Mouse (Mus musculus) neural tube, embryonic 11.5 days (tissue): ENCODE measurements at regions not wholly inside any gene's neighbourhood (a gene's known extent, or its start where the extent isn't known, plus 50 kb on each side); places are given as distances from the start of the nearest gene placed in this dataset.
A peak's percentile ranks its signal among the peaks of the same experiment; 100 is the strongest.

Experiments
- ATAC-seq: fragments of 200-750 bp; cut with Nextera tagmentation; 2 replicates; pipeline ENCODE4 v1.8.0; 2017; ENCODE audit warnings: moderate number of reproducible peaks, mild to moderate bottlenecking, moderate TSS enrichment, moderate library complexity; ENCODE audit not compliant: insufficient read depth, low FRiP score, low TSS enrichment
- DNase-seq: peaks from one replicate; pipeline ENCODE4 v3.0.0-alpha.2; 2015; ENCODE audit warnings: low spot score
- H3K27ac ChIP-seq: fragments of 300-500 bp; sonication (generic); 2 replicates; pipeline ENCODE4 v1.5.1; 2014; ENCODE audit warnings: low read depth, mild to moderate bottlenecking, low read length
- H3K27me3 ChIP-seq: fragments of 300-500 bp; sonication (generic); 2 replicates; pipeline ENCODE4 v1.6.1; 2014; ENCODE audit warnings: mild to moderate bottlenecking, low read length, mixed read lengths; ENCODE audit not compliant: control insufficient read depth, insufficient read depth
- H3K36me3 ChIP-seq: fragments of 300-500 bp; sonication (generic); 2 replicates; pipeline ENCODE4 v1.6.1; 2014; ENCODE audit warnings: mild to moderate bottlenecking, low read length, moderate library complexity, mixed read lengths; ENCODE audit not compliant: control insufficient read depth, insufficient read depth
- H3K4me1 ChIP-seq: fragments of 300-500 bp; sonication (generic); 2 replicates; pipeline ENCODE4 v1.6.1; 2014; ENCODE audit warnings: low read length, mixed read lengths; ENCODE audit not compliant: control insufficient read depth, insufficient read depth
- H3K4me2 ChIP-seq: fragments of 300-500 bp; sonication (generic); 2 replicates; pipeline ENCODE4 v1.6.1; 2014; ENCODE audit warnings: low read depth, mild to moderate bottlenecking, moderate library complexity
- H3K4me3 ChIP-seq: fragments of 300-500 bp; sonication (generic); 2 replicates; pipeline ENCODE4 v1.5.1; 2014; ENCODE audit warnings: low read depth, low read length
- H3K9ac ChIP-seq: fragments of 300-500 bp; sonication (generic); 2 replicates; pipeline ENCODE4 v1.6.1; 2014; ENCODE audit warnings: mild to moderate bottlenecking, low read length
- H3K9me3 ChIP-seq: fragments of 300-500 bp; sonication (generic); 2 replicates; pipeline ENCODE4 v1.6.1; 2016; ENCODE audit warnings: low read length; ENCODE audit not compliant: control insufficient read depth
- WGBS: fragments of 180-500 bp; shearing (Covaris S2); extraction: QIAGEN DNeasy Blood & Tissue Kit; methylation state at CpG from one replicate; pipeline ENCODE4 v1.1.7; 2014; 5-methylcytosine and 5-hydroxymethylcytosine counted together

DNA sequence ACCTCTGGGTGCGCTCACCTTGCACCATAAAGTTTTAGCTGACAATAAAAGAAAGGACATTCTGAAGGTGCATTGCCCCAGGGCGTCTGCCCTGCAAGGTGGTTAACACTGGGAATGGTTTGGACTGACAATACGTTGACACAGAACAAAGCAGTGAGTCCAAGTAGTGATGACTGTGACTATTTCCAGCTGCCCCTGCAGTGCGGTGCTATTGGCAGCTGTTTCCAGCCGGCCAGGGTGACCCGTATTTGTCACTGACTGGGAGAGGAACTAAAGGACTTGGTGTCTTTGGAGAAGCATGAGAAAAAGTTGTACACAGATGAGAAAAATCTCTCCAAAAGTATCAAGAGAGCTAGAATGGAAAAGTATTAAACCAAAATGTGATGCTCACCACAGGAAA, 52.0 kb upstream of the Vtcn1 start:
- ATAC-seq (no peak), DNase-seq (no peak)
- 56% methylated on average over 6 of the region's 6 CpGs for WGBS

DNA sequence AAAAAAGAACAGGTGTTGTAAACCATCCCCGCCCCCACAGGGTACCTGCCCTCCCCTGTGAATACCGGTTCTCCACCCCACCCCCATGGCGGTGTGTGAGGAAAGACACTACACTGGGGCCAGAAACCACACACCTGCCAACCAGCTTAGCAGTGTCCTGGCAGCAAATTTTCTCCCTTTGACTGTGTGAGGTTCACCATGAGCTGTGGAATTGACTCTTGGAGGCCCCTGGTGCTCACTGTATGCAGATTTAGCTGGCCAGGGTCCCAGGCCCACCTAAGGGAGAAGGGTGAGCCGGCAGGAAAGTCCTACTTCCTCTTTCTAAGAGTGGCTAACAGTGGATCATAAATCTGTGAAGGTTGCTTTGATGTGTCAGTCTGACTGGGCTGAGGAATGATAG, 53.9 kb upstream of the Vtcn1 start:
- no peaks in the 10 kb centered on the region for H3K36me3 ChIP-seq
- 70% methylated on average over 4 of the region's 4 CpGs for WGBS
- no peak overlapping the region for H3K4me2 ChIP-seq
- no peak overlapping the region for H3K27ac ChIP-seq
- H3K27me3 ChIP-seq: no peaks in the 10 kb centered on the region
- H3K9ac ChIP-seq: no peak overlapping the region
- H3K4me1 ChIP-seq: 0 out of 2 replicates have a peak, but pooled peaks cover 3% of the 10 kb centered on the region
- no peak overlapping the region for H3K4me3 ChIP-seq
- DNase-seq: no peak
- no peaks in the 10 kb centered on the region for H3K9me3 ChIP-seq
- no peak for ATAC-seq

More for the DNA sequence above, 52.0 kb upstream of the Vtcn1 start:
- Histone ChIP-seq H3K4me3 (no peak overlapping the region), H3K4me1 (0 out of 2 replicates have a peak, but pooled peaks cover 3% of the 10 kb centered on the region), H3K4me2 (no peak overlapping the region), H3K27me3 (no peaks in the 10 kb centered on the region), H3K36me3 (no peaks in the 10 kb centered on the region), H3K27ac (no peak overlapping the region), H3K9ac (no peak overlapping the region), H3K9me3 (no peaks in the 10 kb centered on the region)

DNA sequence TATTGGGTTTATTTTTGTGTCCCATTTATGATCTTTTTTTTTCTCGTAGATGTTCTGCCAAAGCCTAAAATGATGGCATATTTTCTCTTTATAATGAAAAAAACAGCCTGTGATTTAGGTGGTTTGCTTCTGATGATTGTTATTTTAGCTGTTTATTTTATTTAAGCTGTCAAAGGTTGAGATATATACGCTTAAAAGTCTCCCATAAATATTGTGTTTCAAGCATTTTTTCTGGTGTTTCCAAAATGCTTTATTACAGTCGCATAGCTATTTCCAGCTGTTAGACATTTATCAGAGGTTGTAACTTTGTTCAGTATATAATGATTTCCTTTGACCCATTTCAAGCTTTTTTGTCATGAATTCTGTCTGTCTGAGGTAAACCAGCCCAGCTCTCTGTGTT, 54.4 kb upstream of the Vtcn1 start:
- H3K36me3 ChIP-seq: no peaks in the 10 kb centered on the region
- H3K9me3 ChIP-seq: no peaks in the 10 kb centered on the region
- WGBS: 73% methylated on average over 3 of the region's 3 CpGs
- ATAC-seq: no peak
- no peak for DNase-seq
- 0 out of 2 replicates have a peak, but pooled peaks cover 3% of the 10 kb centered on the region for H3K4me1 ChIP-seq
- H3K27me3 ChIP-seq: no peaks in the 10 kb centered on the region
- no peak overlapping the region for H3K27ac ChIP-seq
- H3K4me2 ChIP-seq: no peak overlapping the region
- H3K4me3 ChIP-seq: no peak overlapping the region
- no peak overlapping the region for H3K9ac ChIP-seq

DNA sequence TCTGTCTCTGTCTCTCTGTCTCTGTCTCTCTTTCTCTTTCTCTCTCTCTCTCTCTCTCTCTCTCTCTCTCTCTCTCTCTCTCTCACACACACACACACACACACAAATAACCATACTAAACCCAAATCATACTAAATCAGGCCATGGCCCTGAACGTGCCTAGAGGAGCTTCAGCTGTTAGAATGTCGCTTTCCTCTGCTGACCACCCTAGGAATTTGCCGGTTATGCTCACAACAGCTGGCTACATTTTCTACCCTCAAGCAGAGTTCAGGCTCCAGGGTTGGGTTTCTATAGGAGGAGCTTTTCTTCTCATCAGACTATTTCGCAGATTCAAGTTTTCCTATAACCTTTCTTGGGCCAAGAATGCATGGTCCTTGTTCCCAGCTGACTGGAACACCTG, 56.1 kb upstream of the Vtcn1 start:
- ATAC-seq (no peak), DNase-seq (no peak)
- no peak overlapping the region for H3K9ac ChIP-seq
- no peak overlapping the region for H3K4me2 ChIP-seq
- no peaks in the 10 kb centered on the region for H3K36me3 ChIP-seq
- 88% methylated on average over 4 of the region's 4 CpGs for WGBS
- H3K4me1 ChIP-seq: 0 out of 2 replicates have a peak, but pooled peaks cover 3% of the 10 kb centered on the region
- no peak overlapping the region for H3K27ac ChIP-seq
- no peaks in the 10 kb centered on the region for H3K27me3 ChIP-seq
- H3K4me3 ChIP-seq: no peak overlapping the region
- H3K9me3 ChIP-seq: no peaks in the 10 kb centered on the region

DNA sequence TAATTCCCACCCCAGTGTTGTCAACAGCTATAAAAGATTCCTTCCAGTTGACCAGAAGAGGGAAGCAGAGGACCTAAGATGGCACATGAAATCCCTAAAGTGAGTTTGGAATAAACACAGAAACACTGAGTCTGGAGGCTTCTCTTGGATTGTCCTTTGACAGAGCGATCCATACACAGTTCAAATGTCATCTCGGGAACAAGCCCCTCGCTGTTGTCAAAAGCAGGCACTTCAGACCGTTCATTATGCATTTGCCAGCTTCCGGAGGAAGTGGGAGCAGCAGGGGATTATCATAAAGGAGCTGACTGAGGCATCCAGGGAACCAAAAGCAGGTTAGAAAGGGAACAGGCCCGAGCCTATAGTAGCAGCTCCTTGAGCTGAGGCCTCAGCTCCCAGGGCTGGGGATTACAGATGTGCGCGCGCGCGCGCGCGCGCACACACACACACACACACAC, 57.1 kb upstream of the Vtcn1 start:
- H3K4me3 ChIP-seq: no peak overlapping the region
- peak overlapping the region; percentile 15; the same call in 1 of the 2 replicates for H3K9ac ChIP-seq
- H3K27me3 ChIP-seq: no peaks in the 10 kb centered on the region
- no peaks in the 10 kb centered on the region for H3K9me3 ChIP-seq
- no peak overlapping the region for H3K27ac ChIP-seq
- DNase-seq: peak; percentile 60
- ATAC-seq: peak; percentile 55; the same call in 1 of the 2 replicates
- no peaks in the 10 kb centered on the region for H3K36me3 ChIP-seq
- H3K4me2 ChIP-seq: no peak overlapping the region; the same call in 1 of the 2 replicates
- H3K4me1 ChIP-seq: 0 out of 2 replicates have a peak, but pooled peaks cover 3% of the 10 kb centered on the region
- 47% methylated on average over 15 of the region's 15 CpGs for WGBS

DNA sequence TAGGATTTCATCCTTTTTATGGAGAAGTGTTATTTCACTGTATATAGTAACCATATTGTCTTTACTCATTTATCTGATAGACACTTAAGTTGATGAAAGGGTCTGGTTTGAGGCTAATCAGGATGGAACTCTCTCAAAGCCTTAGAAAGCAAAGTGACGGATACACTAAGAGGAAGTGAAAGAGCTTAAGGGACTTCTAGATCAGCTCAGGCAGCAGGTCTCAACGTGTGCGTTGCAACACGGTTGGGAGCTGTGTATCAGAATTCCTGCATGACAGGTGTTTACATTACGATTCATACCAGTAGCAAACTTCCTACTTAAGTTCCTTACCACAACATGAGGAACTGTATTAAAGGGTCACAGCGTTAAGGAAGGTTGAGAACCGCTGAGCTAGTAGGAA, 59.9 kb upstream of the Vtcn1 start:
- Histone ChIP-seq H3K27ac (no peak overlapping the region), H3K4me2 (no peak overlapping the region), H3K9ac (no peak overlapping the region), H3K36me3 (no peaks in the 10 kb centered on the region), H3K27me3 (no peaks in the 10 kb centered on the region), H3K4me1 (no peaks in the 10 kb centered on the region), H3K4me3 (no peak overlapping the region), H3K9me3 (no peaks in the 10 kb centered on the region)
- WGBS: 82% methylated on average over 7 of the region's 7 CpGs
- DNase-seq: no peak
- no peak for ATAC-seq

DNA sequence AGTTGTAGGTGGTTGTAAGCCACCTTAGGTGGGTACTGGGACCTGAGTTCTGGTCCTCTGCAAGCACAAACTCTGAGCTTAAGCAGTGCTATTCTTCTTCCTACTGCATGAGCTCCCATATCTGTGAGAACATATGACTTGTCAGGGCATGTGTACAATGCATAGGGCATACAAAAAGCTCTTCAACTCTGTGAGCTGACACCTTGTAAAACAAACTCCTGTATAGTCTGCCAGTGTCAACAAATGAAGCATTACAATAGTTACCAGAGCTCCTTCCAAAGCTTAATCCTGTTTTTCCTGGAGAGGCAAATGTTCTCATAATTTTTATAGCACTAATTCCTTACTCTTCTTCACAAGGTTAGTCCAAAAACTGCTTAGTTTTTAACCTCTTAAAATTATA, 62.4 kb upstream of the Vtcn1 start:
- Histone ChIP-seq H3K9ac (no peak overlapping the region), H3K27me3 (no peaks in the 10 kb centered on the region), H3K4me1 (no peaks in the 10 kb centered on the region), H3K4me3 (no peak overlapping the region), H3K36me3 (no peaks in the 10 kb centered on the region), H3K9me3 (no peaks in the 10 kb centered on the region), H3K4me2 (no peak overlapping the region), H3K27ac (no peak overlapping the region)
- ATAC-seq: no peak
- DNase-seq: no peak

DNA sequence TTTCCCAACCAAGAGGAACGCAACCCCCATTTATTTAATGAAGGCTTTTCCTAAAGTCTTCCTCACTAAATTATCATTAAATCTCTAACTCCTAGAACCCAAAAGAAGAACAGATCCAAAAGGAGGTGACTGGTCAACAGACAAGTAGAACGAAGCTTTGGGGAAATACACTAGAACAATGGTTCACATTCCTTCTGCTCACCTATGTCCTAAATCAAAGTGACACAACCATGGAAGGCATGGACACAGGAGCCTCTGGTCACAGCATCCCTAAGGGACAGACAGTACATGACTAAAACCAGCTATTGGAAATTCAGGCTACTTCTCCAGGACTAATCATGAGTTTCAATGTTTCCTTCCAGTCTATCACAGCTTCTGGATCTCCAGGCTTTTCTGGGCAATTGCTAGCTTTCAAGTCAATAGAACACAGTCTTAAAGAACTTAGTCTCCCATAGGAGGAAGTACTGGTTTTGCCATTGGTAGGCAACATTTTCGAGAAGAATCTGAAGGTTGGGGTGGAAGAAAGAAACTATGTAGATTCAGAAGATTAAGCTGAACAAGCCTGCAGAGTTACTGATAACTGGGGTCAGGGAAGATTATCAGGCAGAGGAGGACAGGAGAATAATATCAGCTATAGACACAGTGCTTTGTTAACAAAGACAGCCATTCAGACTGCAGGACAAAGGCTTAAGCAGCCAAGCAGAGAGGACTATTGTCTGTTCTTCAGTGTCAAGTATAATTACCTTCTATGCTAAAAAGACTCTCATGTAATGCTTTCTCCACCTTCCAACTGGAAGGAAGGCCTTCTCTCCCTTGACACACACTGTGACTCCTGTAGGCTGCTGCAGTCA, 65.9 kb upstream of the Vtcn1 start:
- Histone ChIP-seq H3K27me3 (no peaks in the 10 kb centered on the region), H3K4me1 (no peaks in the 10 kb centered on the region), H3K36me3 (no peaks in the 10 kb centered on the region), H3K9me3 (no peaks in the 10 kb centered on the region), H3K27ac (no peak overlapping the region), H3K4me3 (no peak overlapping the region), H3K4me2 (no peak overlapping the region), H3K9ac (no peak overlapping the region)
- ATAC-seq (no peak), DNase-seq (no peak)
- WGBS: 88% methylated on average over 3 of the region's 3 CpGs

DNA sequence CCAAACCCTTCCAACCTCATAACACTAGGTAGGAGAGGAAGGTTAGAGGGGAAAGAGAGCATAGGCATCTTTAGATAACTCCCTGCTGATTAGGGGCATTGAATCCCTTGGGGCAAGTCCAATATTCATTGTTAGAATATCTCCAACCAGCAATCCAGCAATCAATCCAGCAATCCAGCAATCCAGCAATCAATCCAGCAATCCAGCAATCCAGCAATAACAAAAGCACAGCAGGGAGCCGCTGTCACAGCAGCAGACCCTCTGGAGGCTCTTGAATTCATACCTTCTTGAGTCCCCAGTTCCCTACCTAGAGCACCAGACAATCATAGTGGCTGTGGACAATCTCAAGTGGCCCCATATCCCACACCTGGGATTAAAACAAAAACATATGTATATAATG, 69.4 kb upstream of the Man1a2 start:
- Histone ChIP-seq H3K4me3 (no peak overlapping the region), H3K4me1 (no peaks in the 10 kb centered on the region), H3K27me3 (no peaks in the 10 kb centered on the region), H3K9me3 (no peaks in the 10 kb centered on the region), H3K9ac (no peak overlapping the region), H3K27ac (no peak overlapping the region), H3K4me2 (no peak overlapping the region), H3K36me3 (no peaks in the 10 kb centered on the region)
- ATAC-seq: no peak
- WGBS: 76% methylated on average over 1 of the region's 1 CpGs
- DNase-seq: no peak
